Mouse (Mus musculus) gastrocnemius, adult 2 months (tissue): ENCODE measurements around the gene Slc25a3. TPM values are rescaled to one million over a fixed set of nuclear protein-coding genes. Genes with fewer than 3 reads are reported as not detected.

Source experiments
- DNase-seq: peaks from one replicate; pipeline ENCODE4 v3.0.0; 2022
- H3K27ac ChIP-seq: fragments of 200-600 bp; 2 replicates; pipeline ENCODE4 v1.8.1; 2022; ENCODE audit warnings: mild to moderate bottlenecking
- H3K4me3 ChIP-seq: fragments of 200-600 bp; 2 replicates; pipeline ENCODE4 v1.8.1; 2022; ENCODE audit warnings: mild to moderate bottlenecking, moderate library complexity
- CTCF ChIP-seq: fragments of 200-600 bp; IDR thresholded peaks from 2 replicates; pipeline ENCODE4 v1.8.1; 2022; ENCODE audit warnings: antibody characterized with exemption, mild to moderate bottlenecking, moderate library complexity
- intact Hi-C: fragments of 180-260 bp; cut with DNase I; formaldehyde crosslinking; loops from one replicate; pipeline ENCODE4 v1.15.1; 2025
- total RNA-seq, 2 experiments: library from RNA; stranded (reverse); gene quantifications; 2 replicates each; pipeline ENCODE4 v1.2.3; 2021

The Slc25a3 gene
- total RNA-seq, 2 experiments from 2014 or later = 1,080 to 1,363 TPM

GRCm38 (mm10) chr10:91101936-91102335 lies 21.9 kb downstream of the Slc25a3 start:
- TF ChIP-seq CTCF = no peak
- Histone ChIP-seq H3K27ac (no peak overlapping the region), H3K4me3 (no peak overlapping the region)
- intact Hi-C loops = no loop called here
- no peak for DNase-seq

GRCm38 (mm10) chr10:91100101-91100500 lies 23.8 kb downstream of the Slc25a3 start:
- TF ChIP-seq CTCF = no peak
- DNase-seq = no peak
- Histone ChIP-seq H3K4me3 (no peak overlapping the region), H3K27ac (no peak overlapping the region)
- intact Hi-C loops = no loop called here

GRCm38 (mm10) chr10:91098056-91098455 lies 25.8 kb downstream of the Slc25a3 start:
- TF ChIP-seq CTCF = no peak

GRCm38 (mm10) chr10:91094251-91095104 lies 29.4 kb downstream of the Slc25a3 start:
- intact Hi-C loops = no loop called here
- Histone ChIP-seq H3K4me3 (no peak overlapping the region), H3K27ac (no peak overlapping the region)
- no peak for DNase-seq
- no peak for TF ChIP-seq CTCF

More at GRCm38 (mm10) chr10:91098056-91098455, 25.8 kb downstream of the Slc25a3 start:
- no peak for DNase-seq
- no peak overlapping the region for H3K27ac ChIP-seq
- H3K4me3 ChIP-seq = no peak overlapping the region
- intact Hi-C loops = no loop called here

GRCm38 (mm10) chr10:91092812-91093211 lies 31.0 kb downstream of the Slc25a3 start:
- Histone ChIP-seq H3K4me3 (no peak overlapping the region), H3K27ac (no peak overlapping the region)
- intact Hi-C loops = no loop called here
- DNase-seq = no peak
- no peak for TF ChIP-seq CTCF

- intact Hi-C loops = loop anchor here (2.0 kb wide), 1 partner anchor 39 kb away; no protein-coding TSS in a partner anchor
- no peak for TF ChIP-seq CTCF
- DNase-seq = no peak
- Histone ChIP-seq H3K4me3 (peak overlapping the region; percentile 100), H3K27ac (peak overlapping the region; percentile 87)
Measured at GRCm38 (mm10) chr10:91083393-91083927, 40.4 kb downstream of the Slc25a3 start.

- H3K4me3 ChIP-seq = peak within 1 kb of the TSS; percentile 100
- peak within 1 kb of the TSS; percentile 88 for H3K27ac ChIP-seq
- intact Hi-C loops = loop anchor here (2.0 kb wide), 1 partner anchor 40 kb away; no protein-coding TSS in a partner anchor
- TF ChIP-seq CTCF = no peak
- peak; percentile 100 for DNase-seq
Measured at GRCm38 (mm10) chr10:91082550-91083392, 41.1 kb downstream of the Slc25a3 start, which contains the start of the genes Apaf1 and Ikbip. TSS of gene Apaf1 (minus strand) at chr10:91082770. TSS of gene Ikbip (plus strand) at chr10:91082940.

GRCm38 (mm10) chr10:91081959-91082507 lies 41.8 kb downstream of the Slc25a3 start:
- TF ChIP-seq CTCF = no peak
- intact Hi-C loops = loop anchor here (2.0 kb wide), 1 partner anchor 41 kb away; no protein-coding TSS in a partner anchor
- Histone ChIP-seq H3K4me3 (peak overlapping the region; percentile 100), H3K27ac (peak overlapping the region; percentile 88)
- DNase-seq = no peak

GRCm38 (mm10) chr10:91080540-91080939 lies 43.3 kb downstream of the Slc25a3 start:
- no peak overlapping the region for H3K4me3 ChIP-seq
- no peak for DNase-seq
- intact Hi-C loops = no loop called here
- TF ChIP-seq CTCF = no peak
- H3K27ac ChIP-seq = no peak overlapping the region

GRCm38 (mm10) chr10:91076667-91077066 lies 47.2 kb downstream of the Slc25a3 start:
- no peak for TF ChIP-seq CTCF
- DNase-seq = no peak
- no peak overlapping the region for H3K4me3 ChIP-seq
- intact Hi-C loops = no loop called here
- H3K27ac ChIP-seq = no peak overlapping the region

GRCm38 (mm10) chr10:91073345-91073744 lies 50.5 kb downstream of the Slc25a3 start:
- no peak for TF ChIP-seq CTCF
- DNase-seq = peak; percentile 60
- intact Hi-C loops = loop anchor here (5.0 kb wide), 1 partner anchor 69 kb away; no protein-coding TSS in a partner anchor
- no peak overlapping the region for H3K4me3 ChIP-seq
- no peak overlapping the region for H3K27ac ChIP-seq

- TF ChIP-seq CTCF = peak; percentile 33
- no peak for DNase-seq
- H3K4me3 ChIP-seq = no peak overlapping the region
- intact Hi-C loops = loop anchor here (5.0 kb wide), 1 partner anchor 71 kb away; no protein-coding TSS in a partner anchor
- H3K27ac ChIP-seq = no peak overlapping the region
Measured at GRCm38 (mm10) chr10:91071768-91072167, 52.1 kb downstream of the Slc25a3 start.

Other genes with a start within 250 kb of the Slc25a3 start
- 1 to 10 TPM; 1.5 to 2.3 TPM for gene Apaf1, start 41.3 kb downstream of the Slc25a3 start, total RNA-seq
- gene Ikbip, start 41.1 kb downstream of the Slc25a3 start, total RNA-seq = 10 to 100 TPM in 1 of 2 experiments, 1 to 10 TPM in 1; 9.6 to 12.9 TPM
- gene Tmpo, start 57.3 kb upstream of the Slc25a3 start, total RNA-seq = 10 to 100 TPM; 62.2 to 83.0 TPM